Mouse (Mus musculus) G1E (cell line): ENCODE data around the gene Hoxb1.

Source experiments
- CTCF ChIP-seq: IDR thresholded peaks from 2 replicates; pipeline ENCODE4 v1.5.1; 2012; ENCODE audit warnings: low read depth, low read length, inconsistent platforms, mixed read lengths
- POLR2AphosphoS5 ChIP-seq: IDR thresholded peaks from 2 replicates; pipeline ENCODE4 v1.6.1; 2012; ENCODE audit warnings: low read depth, low read length, inconsistent platforms; ENCODE audit not compliant: insufficient replicate concordance
- TAL1 ChIP-seq: conservative IDR thresholded peaks from 2 replicates; pipeline ENCODE4 v1.6.1; 2012; ENCODE audit warnings: low read depth, low read length, inconsistent platforms, mixed read lengths

- no peak for TF ChIP-seq CTCF
- no peak for TF ChIP-seq TAL1
- no peak for TF ChIP-seq POLR2AphosphoS5
Observed at GRCm38 (mm10) chr11:96346916-96347520, 18.5 kb upstream of the Hoxb1 start.
